Mouse (Mus musculus): ENCODE measurements around the gene Sgk1.

- TF ChIP-seq CTCF (IDR thresholded peaks at IDR 0.05) (peak; percentile 77), EP300 (IDR thresholded peaks at IDR 0.05) (no peak)
Observed at GRCm38 (mm10) chr10:22007802-22008172, 125.8 kb downstream of the Sgk1 start.

All from lung, postnatal 0 days (tissue).